Mouse (Mus musculus) layer of hippocampus, postnatal 14 days (tissue): ENCODE data around the gene Rngtt. TPM values are rescaled to one million over a fixed set of nuclear protein-coding genes. Genes with fewer than 3 reads are reported as not detected.
"Not testable (repeated sequence)": the region's sequence is repeated elsewhere in the genome, so short reads cannot be mapped to it uniquely, and the experiment has no call there.

Source experiments
- DNase-seq, 2 experiments: peaks; one replicate each; pipeline ENCODE4 v3.0.0; 2021 to 2022; ENCODE audit warnings: low spot score in 2 of 2, mixed read lengths in 1 of 2
- long read RNA-seq, 2 experiments: library from polyadenylated mRNA; stranded (forward); transcript quantifications; one replicate each; pipeline ENCODE4 v2.0.0; 2021
- total RNA-seq, 2 experiments: library from RNA; stranded (reverse); gene quantifications; 2 replicates each; pipeline ENCODE4 v1.2.3; 2021

Gene Rngtt
- total RNA-seq: 10 to 100 TPM; 20.9 to 23.3 TPM
- long read RNA-seq, experiment 1, full-length matches to known transcripts: 8 of 10 reads
- long read RNA-seq, experiment 1, partial matches to known transcripts: 0 of 10 reads
- long read RNA-seq, experiment 1, other reads (novel, unspliced or antisense): 2 of 10 reads
- long read RNA-seq, experiment 2, full-length matches to known transcripts: 13 of 20 reads
- long read RNA-seq, experiment 2, partial matches to known transcripts: 2 of 20 reads
- long read RNA-seq, experiment 2, other reads (novel, unspliced or antisense): 5 of 20 reads

DNA sequence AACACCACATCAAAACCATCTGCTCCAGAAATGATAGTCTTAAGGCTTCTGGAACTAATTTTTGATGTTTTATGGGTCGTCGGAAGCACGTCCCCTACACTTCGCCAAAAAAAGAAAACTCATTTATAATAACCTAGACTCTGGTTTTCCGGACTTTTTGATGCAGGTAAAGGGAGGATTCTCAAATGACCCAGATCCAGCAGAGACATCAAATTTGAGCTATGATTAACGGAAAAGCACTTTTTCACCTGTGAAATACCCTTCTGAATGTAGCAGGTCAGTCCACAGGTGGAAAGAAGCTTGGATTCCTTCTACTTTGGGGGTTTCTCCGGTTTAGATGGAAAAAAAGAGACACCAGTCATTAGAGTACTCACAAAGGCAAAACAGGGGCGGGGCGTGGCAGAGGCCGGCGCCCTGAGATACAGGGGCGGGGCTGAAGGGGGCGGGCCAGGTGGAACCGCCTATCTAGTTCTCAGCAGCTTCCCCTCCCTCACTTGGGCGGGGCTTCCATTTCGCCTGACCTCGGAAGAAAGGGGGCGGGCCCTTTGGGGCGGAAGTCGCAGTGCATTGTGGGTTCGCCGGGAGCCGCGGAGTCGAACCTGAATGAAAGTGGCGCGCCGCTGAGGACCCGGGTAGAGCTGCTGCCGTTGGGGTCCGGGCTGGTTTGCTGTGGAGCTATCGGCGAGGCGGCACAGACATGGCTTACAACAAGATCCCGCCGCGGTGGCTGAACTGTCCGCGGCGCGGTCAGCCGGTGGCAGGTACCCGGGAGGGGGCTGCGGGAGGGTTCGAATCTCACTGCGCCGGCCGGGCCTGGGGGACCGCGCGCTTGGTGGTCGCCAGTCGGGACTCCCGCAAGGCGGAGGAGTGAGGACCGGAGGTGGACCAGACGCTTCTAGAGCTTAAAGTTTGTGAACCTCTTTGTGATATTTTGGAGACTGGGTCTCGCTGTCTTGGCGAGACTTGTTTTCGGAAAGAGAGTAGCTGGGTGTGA, at the start of gene Rngtt:
Gene Rngtt, plus strand, starts transcription at position 548 of the 994 bp plus-strand sequence.
- peak; percentile 90 to 94 for DNase-seq

DNA sequence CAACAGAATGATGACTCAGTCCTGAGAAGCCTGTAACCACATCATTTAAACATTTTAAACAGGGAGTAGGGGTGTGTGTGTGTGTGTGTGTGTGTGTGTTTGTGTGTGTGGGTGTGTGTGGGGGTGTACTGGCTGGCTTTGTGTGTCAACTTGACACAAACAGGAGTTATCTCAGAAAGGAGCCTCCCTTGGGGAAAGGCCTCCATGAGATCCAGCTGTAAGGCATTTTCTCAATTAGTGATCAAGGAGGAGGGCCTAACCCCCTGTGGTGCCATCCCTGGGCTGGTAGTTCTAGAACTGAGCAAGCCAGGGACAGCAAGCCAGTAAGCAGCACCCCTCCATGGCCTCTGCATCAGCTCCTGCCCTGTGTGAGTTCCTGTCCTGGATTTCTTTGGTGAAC, 49.8 kb upstream of the Rngtt start:
- DNase-seq: no peak

DNA sequence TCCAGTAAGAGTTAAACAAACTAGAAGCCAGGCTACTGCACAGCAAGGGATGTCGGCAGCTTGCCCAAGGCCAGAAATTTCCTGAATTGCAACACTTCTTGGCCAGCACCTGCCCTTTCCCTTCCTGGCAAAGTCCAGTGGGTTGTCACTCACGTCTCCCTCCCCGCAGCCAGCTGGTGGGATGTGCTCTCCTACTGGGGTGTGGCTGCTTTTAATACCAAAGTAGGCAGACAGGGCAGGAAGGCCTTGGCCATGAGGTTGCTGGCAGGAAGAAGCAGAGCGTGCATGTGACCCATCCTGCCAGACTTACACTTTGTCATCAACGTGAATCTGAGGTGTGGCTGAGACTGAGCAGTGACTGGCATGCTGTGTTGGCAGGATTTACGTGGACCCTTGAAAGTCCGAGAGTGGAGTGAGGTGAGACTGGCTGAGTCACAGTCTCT, 48.8 kb upstream of the Rngtt start:
- peak; percentile 13 to 39 for DNase-seq

DNA sequence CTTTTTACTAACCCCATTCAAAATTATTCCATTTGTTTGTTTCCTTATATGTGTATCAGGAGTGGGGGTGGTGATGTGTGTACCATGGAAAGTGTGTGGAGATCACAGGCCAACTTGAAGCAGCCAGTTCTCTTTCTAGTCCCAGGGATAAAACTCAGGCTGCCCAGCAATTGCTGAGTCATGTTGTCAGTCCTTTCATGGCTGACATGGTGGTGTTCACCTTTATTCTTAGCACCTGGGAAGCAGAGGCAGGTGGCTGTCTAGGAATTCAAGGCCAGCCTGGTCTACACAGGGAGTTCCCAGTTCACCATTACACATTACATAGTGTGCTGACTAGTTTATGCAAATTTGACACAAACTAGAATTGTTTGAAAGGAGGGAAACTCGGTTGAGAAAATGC, 47.2 kb upstream of the Rngtt start:
- DNase-seq: no peak

DNA sequence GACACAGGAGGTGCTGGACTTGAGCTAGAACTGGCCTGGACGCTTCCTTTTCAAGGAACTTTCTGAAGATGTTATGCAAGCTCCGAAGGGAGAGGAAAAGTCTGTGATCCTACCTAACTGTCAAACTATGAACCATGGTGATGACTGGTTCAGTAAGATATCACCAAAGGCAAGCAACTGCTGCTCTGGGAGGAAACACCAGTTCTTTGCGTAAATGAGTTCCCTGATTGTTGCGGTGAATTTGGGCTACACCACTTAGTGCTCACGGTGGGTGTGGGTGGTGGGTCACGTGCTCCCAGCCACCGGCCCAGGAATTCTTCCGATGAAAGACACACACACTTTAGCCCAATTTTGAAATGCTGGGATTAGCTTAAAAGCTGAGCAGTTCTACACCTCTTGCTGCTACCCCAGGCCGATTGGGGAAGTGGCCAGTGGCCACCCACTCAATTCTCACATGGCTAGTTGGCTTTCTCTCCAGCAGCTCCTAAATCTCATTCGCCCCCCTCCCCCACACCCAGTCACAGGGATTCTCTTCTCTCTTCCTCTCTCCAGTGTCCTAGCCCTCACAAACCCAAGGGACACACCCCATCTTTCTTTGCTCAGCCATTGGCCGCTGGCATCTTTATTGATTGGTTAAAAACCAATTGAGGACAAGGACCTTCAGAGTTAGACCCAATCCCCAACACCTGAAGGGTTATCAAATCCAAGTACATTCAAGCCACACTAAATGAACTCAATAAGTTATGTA, 45.0 kb upstream of the Rngtt start:
- no peak for DNase-seq

DNA sequence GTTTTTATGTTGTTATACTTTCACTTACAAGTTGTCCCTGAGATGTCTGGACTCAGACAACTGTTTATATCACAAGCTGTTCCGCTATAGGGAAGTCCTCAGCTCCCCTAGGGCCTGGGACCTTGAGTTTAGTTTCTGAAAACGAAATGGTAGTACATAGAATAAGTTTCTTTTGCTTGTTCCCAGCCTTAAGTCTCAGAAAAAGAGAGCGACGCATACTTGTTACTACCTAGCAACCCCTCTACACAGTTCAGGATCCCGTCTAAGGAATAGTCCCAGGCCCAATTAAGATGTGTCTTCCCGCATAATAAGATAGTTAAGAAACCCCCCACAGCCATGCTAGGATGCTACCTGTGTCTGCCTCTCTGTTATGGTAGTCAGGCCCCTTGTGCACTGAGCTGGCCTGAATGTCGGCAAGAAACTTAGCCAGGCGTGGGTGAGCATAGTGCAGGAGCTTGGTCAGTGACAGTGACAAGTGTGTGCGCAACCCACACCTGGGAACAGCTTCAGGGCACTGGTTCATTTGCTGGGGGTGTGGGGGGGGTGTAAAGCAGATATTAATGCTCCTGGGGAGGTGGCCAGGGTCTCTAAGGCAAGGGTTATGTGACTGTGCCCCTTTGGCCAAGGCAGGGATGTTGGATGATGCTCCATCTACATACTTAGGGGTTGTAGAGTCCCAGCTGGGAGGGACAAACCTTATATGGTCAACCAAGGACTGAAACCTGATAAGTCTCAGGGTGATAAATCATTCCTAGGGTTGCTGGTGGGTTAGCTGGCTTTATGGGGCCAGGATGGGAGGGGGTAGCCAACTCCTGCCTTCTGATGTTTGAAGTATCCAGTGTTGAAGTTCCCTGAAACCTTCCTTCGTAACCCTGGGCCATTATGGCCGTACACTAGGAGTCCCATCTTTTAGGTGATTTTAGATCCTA, 39.5 kb upstream of the Rngtt start:
- DNase-seq: no peak

DNA sequence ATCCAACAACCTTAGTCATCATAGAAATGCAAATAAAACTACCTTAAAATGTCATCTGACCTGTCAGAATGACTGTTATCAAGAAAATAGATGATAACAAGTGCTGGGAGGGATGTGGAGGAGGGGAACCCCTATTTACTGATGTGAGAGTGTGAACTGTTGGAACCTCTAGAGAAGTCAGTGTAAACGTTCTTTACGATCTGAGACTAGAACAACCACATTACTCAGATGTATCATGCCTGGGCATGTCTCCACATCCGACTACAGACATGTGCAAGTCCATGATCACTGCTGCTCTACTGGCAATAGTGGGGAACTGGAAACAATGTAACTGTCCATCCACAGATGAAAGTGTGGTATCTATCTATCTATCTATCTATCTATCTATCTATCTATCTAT, 36.7 kb upstream of the Rngtt start:
- DNase-seq: no peak

DNA sequence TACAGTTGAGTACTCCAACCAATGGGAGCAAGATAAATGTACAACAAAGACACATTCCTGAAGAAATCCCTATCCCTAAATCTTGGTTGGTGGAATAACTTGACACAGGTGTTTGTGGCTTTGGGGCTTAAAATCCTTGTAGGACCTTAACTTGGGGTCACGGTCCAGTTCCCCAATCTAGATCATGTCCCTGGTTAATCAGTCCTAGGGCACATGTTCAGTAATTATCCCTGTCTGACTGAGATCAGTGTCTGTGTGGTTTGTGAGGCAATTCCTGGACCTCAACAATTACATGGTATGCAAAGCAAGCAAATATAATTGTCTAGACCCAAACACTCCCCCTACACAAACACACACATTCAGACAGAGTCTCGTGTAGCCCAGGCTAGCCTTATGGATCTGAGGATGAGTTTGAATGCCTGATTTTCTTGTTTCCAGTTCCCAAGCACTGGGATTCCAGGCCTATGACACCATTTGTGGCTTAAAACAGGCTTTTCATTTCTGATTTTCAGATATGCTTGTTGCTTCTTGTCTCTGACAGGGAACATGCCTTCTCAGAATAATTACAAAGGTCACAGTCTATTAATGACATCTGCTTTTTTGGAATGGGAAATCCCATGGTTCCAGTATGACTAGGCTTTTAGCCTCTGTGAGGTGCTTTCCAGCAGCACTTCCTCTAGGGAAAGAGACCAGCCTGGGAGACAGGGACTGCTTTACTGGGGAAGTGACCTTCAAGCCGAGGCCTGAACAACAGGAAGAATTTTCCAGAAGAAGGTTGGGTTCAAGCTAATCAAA, 28.0 kb upstream of the Rngtt start:
- DNase-seq: no peak

DNA sequence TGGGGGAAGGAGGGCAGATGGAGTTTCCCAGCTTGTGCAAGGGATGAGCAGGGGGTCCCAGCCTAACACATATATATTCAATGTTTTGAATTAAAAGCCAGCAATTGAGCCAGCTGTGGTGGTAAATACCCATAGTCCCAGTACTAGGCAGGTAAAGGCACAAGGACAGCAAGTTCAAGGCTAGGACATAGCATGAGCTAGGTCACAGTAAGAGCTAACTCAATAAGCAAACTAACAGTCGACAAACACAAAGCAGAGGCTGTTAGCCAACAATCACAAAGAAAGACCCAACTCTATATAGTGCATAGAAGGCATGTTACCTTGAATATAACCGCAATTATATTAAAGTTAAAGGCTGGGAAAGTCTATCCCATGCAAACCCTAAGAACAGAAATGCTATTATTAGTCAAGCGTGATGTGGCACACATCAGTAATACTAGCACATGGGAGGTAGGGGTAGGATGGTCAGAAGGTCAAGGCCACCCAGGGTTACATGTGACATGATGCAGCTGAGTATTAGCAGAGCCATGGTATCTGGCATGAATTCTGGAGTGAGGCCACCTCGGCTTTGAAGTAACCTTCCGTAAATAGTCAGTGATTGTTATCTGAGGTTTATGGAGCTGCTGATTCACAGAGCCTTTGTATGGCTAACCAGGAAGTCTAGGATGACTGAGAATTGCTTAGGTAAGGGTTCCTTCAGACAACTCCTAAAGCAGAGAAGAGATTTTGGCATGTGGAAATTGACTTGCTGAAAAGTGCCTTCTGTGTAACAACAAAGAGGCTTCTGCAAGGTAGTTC, 25.8 kb upstream of the Rngtt start:
- DNase-seq: no peak

DNA sequence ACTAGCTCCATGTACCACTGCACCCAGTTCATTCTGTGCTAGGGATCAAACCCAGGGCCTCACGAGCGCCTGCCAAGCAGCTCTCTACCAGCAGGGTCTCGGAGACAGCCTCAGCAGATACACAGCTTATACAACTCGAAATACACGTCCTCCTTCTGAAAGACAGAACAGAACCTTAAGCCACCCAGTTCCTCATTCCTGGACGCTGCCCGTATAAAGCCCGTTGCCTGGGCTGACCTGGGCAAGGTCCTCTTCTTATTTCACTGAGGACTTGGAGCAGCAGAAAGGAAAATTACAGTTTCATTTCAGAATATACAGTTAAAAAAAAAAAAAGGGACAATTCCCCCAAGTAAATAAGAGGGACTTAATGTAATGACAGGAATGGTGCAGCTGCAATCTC, 24.7 kb upstream of the Rngtt start:
- no peak for DNase-seq

DNA sequence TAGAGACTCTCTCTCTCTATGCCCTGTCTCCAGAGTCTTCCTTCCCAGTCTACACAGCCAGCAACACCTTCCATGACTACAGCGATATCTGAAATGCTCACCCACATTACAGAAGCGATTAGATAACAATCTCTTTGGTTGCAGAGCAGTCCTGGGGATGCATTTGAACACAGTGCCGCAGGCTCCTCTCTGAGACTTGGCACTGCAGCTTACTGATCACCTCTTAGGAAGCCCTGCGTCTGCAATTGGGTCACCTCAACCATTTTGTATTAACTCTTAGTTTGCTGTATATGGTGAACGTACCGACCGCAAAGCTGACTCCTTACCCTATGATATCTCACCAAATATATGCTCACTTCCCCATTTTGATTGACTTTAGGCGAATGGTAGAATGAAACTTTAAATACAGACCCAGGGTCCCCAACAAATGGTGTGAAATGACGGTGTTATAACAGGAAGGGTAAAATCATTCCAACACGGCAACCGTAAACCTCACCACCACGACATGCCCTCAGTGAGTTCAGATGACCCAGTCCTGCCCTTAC, 20.9 kb upstream of the Rngtt start:
- DNase-seq: no peak

DNA sequence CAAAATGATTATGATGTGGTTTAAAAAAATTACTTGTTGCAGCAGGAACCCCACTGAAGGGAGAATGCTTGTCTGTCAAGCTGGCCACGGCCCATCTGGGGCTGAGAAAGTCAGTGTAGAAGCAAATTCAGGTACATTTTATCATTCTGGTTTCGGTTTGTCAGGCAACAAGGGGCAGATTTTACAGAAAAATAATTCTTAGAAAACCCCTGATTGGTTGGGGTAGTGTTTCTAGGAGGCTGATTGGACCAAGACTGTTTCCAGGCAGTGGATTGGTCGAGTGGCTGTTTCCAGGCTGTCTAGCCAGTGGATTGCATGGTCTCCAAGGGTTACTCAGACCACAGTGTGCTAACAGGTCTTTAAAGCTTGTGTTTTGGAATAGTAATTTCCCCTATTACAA, 20.1 kb upstream of the Rngtt start, which contains the start of gene Pnrc1:
Gene Pnrc1, minus strand, starts transcription at position 162 of the 400 bp plus-strand sequence.
- peak; percentile 26 to 66 for DNase-seq

DNA sequence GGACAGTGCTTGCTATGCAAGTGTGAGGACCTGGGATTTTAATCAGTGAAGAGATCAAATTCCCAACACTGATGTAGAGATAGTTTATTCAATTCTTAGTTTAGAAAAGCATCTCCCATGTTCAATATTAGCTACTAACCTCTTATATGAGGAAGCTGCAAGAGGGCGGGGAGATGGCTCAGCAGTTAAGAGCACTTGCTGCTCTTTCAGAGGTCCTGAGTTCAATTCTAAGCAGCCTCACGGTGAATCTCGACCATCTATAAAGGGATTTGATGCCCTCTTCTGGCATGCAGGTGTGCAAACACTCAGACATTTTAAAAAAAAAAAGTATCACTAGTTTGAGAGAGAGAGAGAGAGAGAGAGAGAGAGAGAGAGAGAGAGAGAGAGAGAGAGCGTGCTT, 19.2 kb upstream of the Rngtt start:
- no peak for DNase-seq

DNA sequence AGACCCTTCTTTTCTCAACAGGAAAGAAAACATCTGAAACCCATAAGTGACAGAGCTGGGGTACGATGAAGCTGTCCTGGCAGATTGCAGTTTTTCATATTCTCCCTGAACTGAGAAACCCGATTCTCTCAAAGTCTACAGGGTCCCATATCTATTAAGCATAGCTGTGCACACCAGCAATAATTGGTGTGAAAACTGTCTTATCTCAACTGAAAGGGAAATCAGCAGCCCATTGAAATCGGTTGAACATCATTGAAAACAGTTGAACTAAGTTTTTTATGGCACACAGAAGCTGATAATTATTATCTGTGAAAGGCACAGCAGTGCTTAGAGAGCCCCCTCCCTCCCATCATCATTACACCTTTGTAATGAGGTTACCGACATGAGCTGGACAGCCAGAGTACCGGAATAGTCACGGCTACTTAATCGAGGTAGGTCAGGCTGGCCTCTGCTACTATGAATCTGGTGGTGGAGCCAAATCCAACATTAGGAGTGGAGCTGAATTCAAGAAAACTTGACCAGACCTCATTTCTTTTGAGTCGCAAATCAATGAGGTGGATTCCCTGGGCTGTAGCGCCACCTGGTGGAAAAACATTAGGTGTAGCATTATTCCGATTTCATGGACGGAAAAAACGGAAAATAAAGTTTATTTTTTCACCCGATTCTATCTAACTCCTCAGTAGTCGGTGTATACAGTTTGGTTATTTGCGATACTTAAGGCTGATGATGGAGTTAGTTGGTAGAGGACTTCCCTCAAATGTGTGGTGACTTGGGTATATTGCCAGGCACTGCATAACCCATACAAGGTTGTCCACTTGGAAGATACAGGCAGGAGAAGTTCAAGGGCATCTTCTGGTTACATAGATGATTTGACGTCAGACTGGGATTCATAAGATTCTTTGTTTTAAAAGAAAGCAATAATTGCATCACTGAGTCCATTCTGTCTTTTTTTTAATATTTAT, 17.4 kb upstream of the Rngtt start:
- peak; percentile 50 to 68 for DNase-seq

DNA sequence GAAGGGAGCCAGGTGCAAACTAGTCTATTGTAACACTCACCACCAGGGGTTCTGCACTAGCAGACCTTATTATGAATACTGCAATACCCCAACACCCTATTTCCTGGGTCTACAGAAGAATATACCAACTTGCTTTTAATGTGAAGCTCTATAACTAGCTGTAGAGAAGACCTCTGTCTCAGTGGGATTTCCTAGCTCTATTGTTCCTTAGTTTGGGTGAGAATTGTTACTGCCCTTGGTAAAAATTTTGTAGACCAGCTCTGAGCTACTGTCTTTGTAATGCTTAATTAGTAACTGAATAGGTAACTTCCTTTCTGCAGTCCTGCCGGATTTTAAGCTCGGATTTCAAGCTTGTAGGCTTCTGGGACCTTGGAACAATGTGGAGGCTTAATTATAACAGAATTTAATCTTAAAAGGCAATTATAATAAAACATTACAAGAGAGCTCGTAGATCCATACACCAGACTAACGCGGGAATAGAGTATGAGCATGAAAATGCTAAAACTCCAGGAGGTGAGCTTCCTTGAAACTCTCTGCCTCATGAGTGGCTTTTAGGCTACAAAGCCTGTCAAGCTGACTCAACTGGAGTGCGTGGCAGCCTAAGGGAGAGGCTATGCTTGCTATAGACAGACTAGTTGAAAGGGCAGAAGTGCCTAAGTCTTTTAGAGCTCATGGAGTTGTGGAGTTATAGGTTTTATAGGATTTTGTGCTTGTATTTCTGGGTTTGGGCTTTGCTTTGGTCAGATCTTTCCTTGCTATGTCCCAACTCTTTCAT, 9.0 kb upstream of the Rngtt start:
- not testable (repeated sequence) for DNase-seq

DNA sequence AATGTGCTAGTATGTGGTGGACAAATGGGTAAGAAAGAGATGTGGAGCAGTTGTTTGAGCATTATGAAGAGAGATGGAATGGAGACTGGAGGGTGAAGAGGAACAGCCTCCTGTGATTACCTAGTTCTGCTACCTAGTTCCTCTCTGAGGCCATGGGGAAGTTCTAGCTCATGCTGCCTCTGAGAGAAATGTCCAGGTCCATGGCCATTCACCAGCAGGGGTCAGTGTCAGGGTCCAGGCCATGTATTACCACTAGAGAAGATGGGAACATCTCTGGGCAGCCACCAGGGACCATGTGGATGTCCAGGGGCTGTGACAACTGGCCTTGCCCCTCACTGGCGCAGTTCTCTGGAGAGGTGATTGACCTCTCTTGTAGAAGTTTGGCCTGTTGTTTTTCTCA, 7.1 kb upstream of the Rngtt start:
- DNase-seq: no peak
